Mouse (Mus musculus) stomach, embryonic 16.5 days (tissue): ENCODE results near the gene Sema4g. TPM values are rescaled to one million over a fixed set of nuclear protein-coding genes. Genes with fewer than 3 reads are reported as not detected.
"Not testable (repeated sequence)": the region's sequence is repeated elsewhere in the genome, so short reads cannot be mapped to it uniquely, and the experiment has no call there.

Source experiments
- ATAC-seq: fragments of 200-750 bp; cut with Nextera tagmentation; 2 replicates; pipeline ENCODE4 v1.8.0; 2017; ENCODE audit warnings: moderate number of reproducible peaks, moderate TSS enrichment; ENCODE audit not compliant: insufficient read depth, low FRiP score
- H3K27ac ChIP-seq: fragments of 300-500 bp; sonication (generic); 2 replicates; pipeline ENCODE4 v1.5.1; 2014; ENCODE audit warnings: low read length
- H3K27me3 ChIP-seq: fragments of 300-500 bp; sonication (generic); 2 replicates; pipeline ENCODE4 v1.6.1; 2014; ENCODE audit warnings: low read length, control low read depth, mixed read lengths; ENCODE audit not compliant: control insufficient read depth, insufficient read depth
- H3K36me3 ChIP-seq: fragments of 300-500 bp; sonication (generic); 2 replicates; pipeline ENCODE4 v1.6.1; 2014; ENCODE audit warnings: low read length; ENCODE audit not compliant: control insufficient read depth, insufficient read depth
- H3K4me1 ChIP-seq: fragments of 300-500 bp; sonication (generic); 2 replicates; pipeline ENCODE4 v1.6.1; 2014; ENCODE audit warnings: low read length, control low read depth, mixed read lengths; ENCODE audit not compliant: control insufficient read depth, insufficient read depth
- H3K4me2 ChIP-seq: fragments of 300-500 bp; sonication (generic); 2 replicates; pipeline ENCODE4 v1.6.1; 2014; ENCODE audit warnings: low read depth, low read length, mixed read lengths
- H3K4me3 ChIP-seq: fragments of 300-500 bp; sonication (generic); replicated peaks from 2 replicates; pipeline ENCODE4 v1.5.1; 2014; ENCODE audit warnings: mild to moderate bottlenecking, low read length
- H3K9ac ChIP-seq: fragments of 300-500 bp; sonication (generic); 2 replicates; pipeline ENCODE4 v1.6.1; 2014; ENCODE audit warnings: low read length
- H3K9me3 ChIP-seq: fragments of 300-500 bp; sonication (generic); replicated peaks from 2 replicates; pipeline ENCODE4 v1.6.1; 2016; ENCODE audit warnings: low read length, control low read depth; ENCODE audit not compliant: control insufficient read depth
- WGBS: fragments of 180-500 bp; shearing (Covaris S2); extraction: QIAGEN DNeasy Blood & Tissue Kit; methylation state at CpG from one replicate; pipeline ENCODE4 v1.1.7; 2014; 5-methylcytosine and 5-hydroxymethylcytosine counted together
- polyA plus RNA-seq: library from polyadenylated mRNA; unstranded; fragments of >200 nt; fragmentation: Nextera tagmentation; extraction: Ambion mirVana; gene quantifications from 2 replicates; pipeline ENCODE4 v1.2.1, GENCODE M21; 2015

The Sema4g gene
- polyA plus RNA-seq, 1 experiment from 2014 or later, result 5.5 TPM

GRCm38 (mm10) chr19:45027848-45028247 lies 38.9 kb downstream of the Sema4g start:
- no peak overlapping the region for H3K9ac ChIP-seq
- H3K27ac ChIP-seq, result no peak overlapping the region
- peaks cover 29% of the 10 kb centered on the region for H3K36me3 ChIP-seq
- H3K4me1 ChIP-seq, result peaks cover 28% of the 10 kb centered on the region
- 85% methylated on average over 6 of the region's 6 CpGs for whole genome bisulfite sequencing
- H3K9me3 ChIP-seq, result no peaks in the 10 kb centered on the region
- peak; percentile 22; the same call in 1 of the 2 replicates for ATAC-seq
- H3K27me3 ChIP-seq, result no peaks in the 10 kb centered on the region
- no peak overlapping the region for H3K4me2 ChIP-seq
- H3K4me3 ChIP-seq, result no peak overlapping the region

GRCm38 (mm10) chr19:45028746-45029145 lies 39.8 kb downstream of the Sema4g start:
- H3K9me3 ChIP-seq, result no peaks in the 10 kb centered on the region
- H3K4me2 ChIP-seq, result no peak overlapping the region
- H3K27ac ChIP-seq, result no peak overlapping the region
- H3K4me3 ChIP-seq, result no peak overlapping the region
- ATAC-seq, result no peak
- peaks cover 25% of the 10 kb centered on the region for H3K36me3 ChIP-seq
- H3K27me3 ChIP-seq, result no peaks in the 10 kb centered on the region
- WGBS, result 58% methylated on average over 19 of the region's 19 CpGs
- peaks cover 28% of the 10 kb centered on the region for H3K4me1 ChIP-seq
- no peak overlapping the region for H3K9ac ChIP-seq

GRCm38 (mm10) chr19:45029571-45029970 lies 40.7 kb downstream of the Sema4g start:
- ATAC-seq, result no peak
- Histone ChIP-seq H3K27me3 (no peaks in the 10 kb centered on the region), H3K4me3 (no peak overlapping the region), H3K4me2 (no peak overlapping the region), H3K27ac (no peak overlapping the region), H3K9ac (no peak overlapping the region), H3K36me3 (peaks cover 19% of the 10 kb centered on the region), H3K4me1 (peaks cover 28% of the 10 kb centered on the region), H3K9me3 (no peaks in the 10 kb centered on the region)
- WGBS, result 45% methylated on average over 9 of the region's 9 CpGs

GRCm38 (mm10) chr19:45030111-45030510 lies 41.2 kb downstream of the Sema4g start:
- H3K4me3 ChIP-seq, result no peak overlapping the region
- H3K9ac ChIP-seq, result no peak overlapping the region
- no peak for ATAC-seq
- H3K4me2 ChIP-seq, result no peak overlapping the region
- no peaks in the 10 kb centered on the region for H3K9me3 ChIP-seq
- H3K27ac ChIP-seq, result no peak overlapping the region
- no peaks in the 10 kb centered on the region for H3K27me3 ChIP-seq
- H3K4me1 ChIP-seq, result peaks cover 28% of the 10 kb centered on the region
- peaks cover 19% of the 10 kb centered on the region for H3K36me3 ChIP-seq
- WGBS, result 39% methylated on average over 8 of the region's 8 CpGs

GRCm38 (mm10) chr19:45030746-45031693 lies 42.1 kb downstream of the Sema4g start:
- H3K4me2 ChIP-seq, result peak overlapping the region; percentile 59
- peaks cover 12% of the 10 kb centered on the region for H3K36me3 ChIP-seq
- H3K4me1 ChIP-seq, result peaks cover 28% of the 10 kb centered on the region
- no peaks in the 10 kb centered on the region for H3K27me3 ChIP-seq
- no peak overlapping the region for H3K4me3 ChIP-seq
- ATAC-seq, result no peak
- WGBS, result 42% methylated on average over 20 of the region's 20 CpGs
- H3K27ac ChIP-seq, result peak overlapping the region; percentile 49; the same call in 1 of the 2 replicates
- no peaks in the 10 kb centered on the region for H3K9me3 ChIP-seq
- peak overlapping the region; percentile 44; the same call in 1 of the 2 replicates for H3K9ac ChIP-seq

- Histone ChIP-seq H3K27ac (peak overlapping the region; percentile 49; the same call in 1 of the 2 replicates), H3K9ac (no peak overlapping the region), H3K4me3 (no peak overlapping the region), H3K36me3 (peaks cover 4% of the 10 kb centered on the region; the same call in 1 of the 2 replicates), H3K27me3 (no peaks in the 10 kb centered on the region), H3K4me2 (no peak overlapping the region), H3K4me1 (peaks cover 26% of the 10 kb centered on the region), H3K9me3 (no peaks in the 10 kb centered on the region)
- ATAC-seq, result peak; percentile 71
- 16% methylated on average over 4 of the region's 4 CpGs for WGBS
Observed at GRCm38 (mm10) chr19:45031780-45032179, 42.9 kb downstream of the Sema4g start.

- no peak overlapping the region for H3K27ac ChIP-seq
- no peaks in the 10 kb centered on the region for H3K27me3 ChIP-seq
- H3K4me2 ChIP-seq, result no peak overlapping the region
- no peaks in the 10 kb centered on the region for H3K36me3 ChIP-seq
- no peak overlapping the region for H3K4me3 ChIP-seq
- H3K9me3 ChIP-seq, result no peaks in the 10 kb centered on the region
- no peak for ATAC-seq
- H3K9ac ChIP-seq, result no peak overlapping the region
- H3K4me1 ChIP-seq, result peaks cover 23% of the 10 kb centered on the region
- WGBS, result 48% methylated on average over 17 of the region's 17 CpGs
Observed at GRCm38 (mm10) chr19:45032570-45033332, 43.9 kb downstream of the Sema4g start.

- Histone ChIP-seq H3K36me3 (no peaks in the 10 kb centered on the region), H3K4me3 (no peak overlapping the region), H3K4me2 (no peak overlapping the region), H3K27me3 (peaks cover 4% of the 10 kb centered on the region; the same call in 1 of the 2 replicates), H3K9me3 (no peaks in the 10 kb centered on the region), H3K27ac (no peak overlapping the region), H3K4me1 (0 out of 2 replicates have a peak, but pooled peaks cover 5% of the 10 kb centered on the region), H3K9ac (no peak overlapping the region)
- 43% methylated on average over 16 of the region's 16 CpGs for WGBS
- ATAC-seq, result no peak
Observed at GRCm38 (mm10) chr19:45036867-45037266, 48.0 kb downstream of the Sema4g start.

- H3K9ac ChIP-seq, H3K4me1 ChIP-seq: not testable (repeated sequence)
Observed at GRCm38 (mm10) chr19:45038198-45038597, 49.3 kb downstream of the Sema4g start.

More at GRCm38 (mm10) chr19:45038198-45038597, 49.3 kb downstream of the Sema4g start:
- not testable (repeated sequence) for ATAC-seq, H3K27me3 ChIP-seq, H3K9me3 ChIP-seq, H3K4me2 ChIP-seq, H3K36me3 ChIP-seq, H3K4me3 ChIP-seq, H3K27ac ChIP-seq
- 86% methylated on average over 7 of the region's 7 CpGs for WGBS
